Mouse (Mus musculus) ES-Bruce4 (cell line): ENCODE data around the gene C1qc.

Experiments
- CTCF ChIP-seq: IDR thresholded peaks from one replicate; pipeline ENCODE4 v1.8.1; 2011; ENCODE audit warnings: low read depth, low read length
- EP300 ChIP-seq: IDR thresholded peaks from 2 replicates; pipeline ENCODE4 v1.6.1; 2011; ENCODE audit warnings: low read depth, low read length; ENCODE audit not compliant: insufficient read depth
- POLR2A ChIP-seq: IDR thresholded peaks from one replicate; pipeline ENCODE4 v1.8.1; 2011; ENCODE audit warnings: low read length; ENCODE audit not compliant: insufficient read depth

DNA sequence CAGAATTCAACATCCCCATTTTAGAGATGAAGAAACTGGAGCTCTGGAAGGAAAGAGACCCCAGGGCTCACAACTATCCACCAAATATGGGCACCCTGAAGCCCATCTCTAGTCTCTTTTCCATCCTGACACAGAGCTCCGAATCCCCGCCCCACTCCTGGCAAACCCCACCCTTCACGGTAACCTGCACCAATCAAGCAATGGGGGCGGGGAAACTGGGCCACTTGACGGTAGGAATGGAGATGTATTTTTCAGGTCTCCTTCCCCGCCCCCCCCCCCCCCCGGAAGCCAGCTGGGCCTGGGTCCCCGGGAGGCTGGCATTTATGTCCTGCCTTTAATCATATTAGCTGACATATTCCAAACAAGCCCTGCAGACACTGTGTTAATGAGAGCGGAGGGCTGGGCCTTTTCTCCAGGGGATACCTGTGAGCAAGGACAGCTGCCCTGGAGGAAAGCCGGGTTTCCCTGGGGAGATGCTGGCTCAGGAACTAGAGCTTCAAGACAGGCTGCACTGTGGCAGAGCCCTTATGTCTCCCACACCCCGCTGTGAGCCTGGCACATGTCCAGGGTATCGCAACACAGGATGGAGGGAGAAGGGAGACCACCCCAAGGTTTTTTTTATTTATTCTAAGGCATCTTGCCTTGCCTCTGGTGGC, 25.0 kb downstream of the C1qc start:
- TF ChIP-seq CTCF = no peak
- TF ChIP-seq POLR2A = no peak
- TF ChIP-seq EP300 = no peak
